Mouse (Mus musculus) hindbrain, postnatal 0 days (tissue): ENCODE data around the gene Syn2. TPM values are rescaled to one million over a fixed set of nuclear protein-coding genes. Genes with fewer than 3 reads are reported as not detected.
A peak's percentile ranks its signal among the peaks of the same experiment; 100 is the strongest.
"Not testable (repeated sequence)": the region's sequence is repeated elsewhere in the genome, so short reads cannot be mapped to it uniquely, and the experiment has no call there.

Experiments
- ATAC-seq: fragments of 200-750 bp; cut with Nextera tagmentation; 2 replicates; pipeline ENCODE4 v1.8.0; 2017; ENCODE audit warnings: mild to moderate bottlenecking, moderate TSS enrichment, moderate library complexity
- DNase-seq: peaks from one replicate; pipeline ENCODE4 v3.0.0-alpha.2; 2015; ENCODE audit warnings: low spot score
- H3K27ac ChIP-seq: fragments of 300-500 bp; sonication (generic); 2 replicates; pipeline ENCODE4 v1.5.1; 2014; ENCODE audit warnings: mild to moderate bottlenecking
- H3K27me3 ChIP-seq: fragments of 300-500 bp; sonication (generic); 2 replicates; pipeline ENCODE4 v1.6.1; 2014; ENCODE audit warnings: low read length, mixed read lengths; ENCODE audit not compliant: insufficient read depth
- H3K36me3 ChIP-seq: fragments of 300-500 bp; sonication (generic); 2 replicates; pipeline ENCODE4 v1.6.1; 2014; ENCODE audit warnings: low read length, mixed read lengths; ENCODE audit not compliant: insufficient read depth
- H3K4me1 ChIP-seq: fragments of 300-500 bp; sonication (generic); 2 replicates; pipeline ENCODE4 v1.6.1; 2014; ENCODE audit warnings: antibody characterized with exemption, low read length, mixed read lengths; ENCODE audit not compliant: insufficient read depth
- H3K4me2 ChIP-seq: fragments of 300-500 bp; sonication (generic); 2 replicates; pipeline ENCODE4 v1.6.1; 2014; ENCODE audit warnings: low read depth, mild to moderate bottlenecking, low read length, moderate library complexity, mixed read lengths
- H3K4me3 ChIP-seq: fragments of 300-500 bp; sonication (generic); 2 replicates; pipeline ENCODE4 v1.5.1; 2014; ENCODE audit warnings: low read length
- H3K9ac ChIP-seq: fragments of 300-500 bp; sonication (generic); replicated peaks from 2 replicates; pipeline ENCODE4 v1.6.1; 2014; ENCODE audit warnings: mild to moderate bottlenecking, low read length, moderate library complexity, mixed read lengths
- H3K9me3 ChIP-seq: fragments of 300-500 bp; sonication (generic); 2 replicates; pipeline ENCODE4 v1.6.1; 2016; ENCODE audit warnings: low read length, mixed read lengths
- CTCF ChIP-seq: IDR thresholded peaks from 2 replicates; pipeline ENCODE4 v1.5.1; 2016; ENCODE audit warnings: antibody characterized with exemption, control low read depth, low read depth
- WGBS: fragments of 180-500 bp; shearing (Covaris S2); extraction: QIAGEN DNeasy Blood & Tissue Kit; methylation state at CpG from one replicate; pipeline ENCODE4 v1.1.7; 2014; 5-methylcytosine and 5-hydroxymethylcytosine counted together
- polyA plus RNA-seq: library from polyadenylated mRNA; unstranded; fragments of >200 nt; fragmentation: Nextera tagmentation; extraction: Ambion mirVana; gene quantifications from 2 replicates; pipeline ENCODE4 v1.2.1, GENCODE M21; 2015
- total RNA-seq: library from RNA; depleted of rRNA; stranded (reverse); fragments of >200 nt; gene quantifications from 2 replicates; pipeline ENCODE4 v1.2.3, GENCODE M21; 2014

The Syn2 gene
- total and polyA plus RNA-seq, 2 experiments from 2014 or later: 94.7 to 129 TPM

GRCm38 (mm10) chr6:115227529-115227928, 92.8 kb downstream of the Syn2 start:
- H3K4me2 ChIP-seq: no peak overlapping the region
- TF ChIP-seq CTCF: peak; percentile 94
- H3K9me3 ChIP-seq: no peaks in the 10 kb centered on the region
- H3K4me3 ChIP-seq: no peak overlapping the region
- H3K9ac ChIP-seq: no peak overlapping the region
- H3K36me3 ChIP-seq: no peaks in the 10 kb centered on the region
- H3K27ac ChIP-seq: peak overlapping the region; percentile 64; the same call in 1 of the 2 replicates
- DNase-seq (peak; percentile 90), ATAC-seq (peak; percentile 85)
- WGBS: 9% methylated on average over 2 of the region's 2 CpGs
- no peaks in the 10 kb centered on the region; the same call in 1 of the 2 replicates for H3K4me1 ChIP-seq
- no peaks in the 10 kb centered on the region for H3K27me3 ChIP-seq

- ATAC-seq (no peak), DNase-seq (no peak)
- Histone ChIP-seq H3K4me1 (no peaks in the 10 kb centered on the region), H3K9me3 (no peaks in the 10 kb centered on the region), H3K27ac (no peak overlapping the region), H3K9ac (no peak overlapping the region), H3K4me2 (no peak overlapping the region), H3K27me3 (no peaks in the 10 kb centered on the region), H3K36me3 (no peaks in the 10 kb centered on the region), H3K4me3 (no peak overlapping the region)
- 71% methylated on average over 3 of the region's 3 CpGs for WGBS
- TF ChIP-seq CTCF: no peak
Observed at GRCm38 (mm10) chr6:115230557-115230956, 95.9 kb downstream of the Syn2 start.

- H3K9me3 ChIP-seq: no peaks in the 10 kb centered on the region
- no peak overlapping the region for H3K4me2 ChIP-seq
- DNase-seq: no peak
- no peaks in the 10 kb centered on the region for H3K4me1 ChIP-seq
- no peaks in the 10 kb centered on the region for H3K27me3 ChIP-seq
- ATAC-seq: no peak
- H3K9ac ChIP-seq: no peak overlapping the region
- no peak overlapping the region for H3K4me3 ChIP-seq
- WGBS: 71% methylated on average over 4 of the region's 4 CpGs
- TF ChIP-seq CTCF: no peak
- no peak overlapping the region for H3K27ac ChIP-seq
- no peaks in the 10 kb centered on the region for H3K36me3 ChIP-seq
Observed at GRCm38 (mm10) chr6:115231836-115232235, 97.1 kb downstream of the Syn2 start.

GRCm38 (mm10) chr6:115232562-115232961, 97.9 kb downstream of the Syn2 start:
- Histone ChIP-seq H3K4me1 (no peaks in the 10 kb centered on the region), H3K9me3 (no peaks in the 10 kb centered on the region), H3K4me3 (no peak overlapping the region), H3K27ac (no peak overlapping the region; the same call in 1 of the 2 replicates), H3K4me2 (no peak overlapping the region), H3K27me3 (no peaks in the 10 kb centered on the region), H3K9ac (no peak overlapping the region), H3K36me3 (no peaks in the 10 kb centered on the region; the same call in 1 of the 2 replicates)
- DNase-seq (no peak), ATAC-seq (no peak)
- 96% methylated on average over 1 of the region's 1 CpGs for WGBS
- no peak for TF ChIP-seq CTCF

- ATAC-seq: no peak
- 86% methylated on average over 9 of the region's 9 CpGs for WGBS
- Histone ChIP-seq H3K4me3 (no peak overlapping the region), H3K9me3 (no peaks in the 10 kb centered on the region), H3K4me1 (peaks cover 8% of the 10 kb centered on the region; the same call in 1 of the 2 replicates), H3K27me3 (no peaks in the 10 kb centered on the region), H3K9ac (no peak overlapping the region), H3K36me3 (peaks cover 12% of the 10 kb centered on the region; the same call in 1 of the 2 replicates), H3K4me2 (no peak overlapping the region), H3K27ac (no peak overlapping the region)
- no peak for DNase-seq
- TF ChIP-seq CTCF: no peak
Observed at GRCm38 (mm10) chr6:115238031-115239027, 103.6 kb downstream of the Syn2 start.

GRCm38 (mm10) chr6:115239335-115239734, 104.6 kb downstream of the Syn2 start:
- ATAC-seq: no peak
- no peak overlapping the region for H3K4me3 ChIP-seq
- 64% methylated on average over 7 of the region's 7 CpGs for WGBS
- H3K36me3 ChIP-seq: peaks cover 15% of the 10 kb centered on the region; the same call in 1 of the 2 replicates
- no peak overlapping the region for H3K9ac ChIP-seq
- TF ChIP-seq CTCF: no peak
- no peaks in the 10 kb centered on the region for H3K9me3 ChIP-seq
- H3K27ac ChIP-seq: no peak overlapping the region
- no peak for DNase-seq
- no peaks in the 10 kb centered on the region for H3K27me3 ChIP-seq
- peaks cover 8% of the 10 kb centered on the region; the same call in 1 of the 2 replicates for H3K4me1 ChIP-seq
- H3K4me2 ChIP-seq: no peak overlapping the region

GRCm38 (mm10) chr6:115240431-115240830, 105.7 kb downstream of the Syn2 start:
- not testable (repeated sequence) for H3K27me3 ChIP-seq, H3K9me3 ChIP-seq, H3K4me3 ChIP-seq, H3K9ac ChIP-seq, H3K4me2 ChIP-seq, ATAC-seq, DNase-seq, H3K4me1 ChIP-seq
- Histone ChIP-seq H3K36me3 (peaks cover 18% of the 10 kb centered on the region; the same call in 1 of the 2 replicates), H3K27ac (peak overlapping the region; percentile 3; the same call in 1 of the 2 replicates)
- WGBS: 50% methylated on average over 2 of the region's 2 CpGs
